Mouse (Mus musculus): ENCODE results near the gene Sec24d.

Gene Sec24d

GRCm38 (mm10) chr3:123301521-123301920 lies 34.3 kb downstream of the Sec24d start:
- no peak for DNase-seq

DNA sequence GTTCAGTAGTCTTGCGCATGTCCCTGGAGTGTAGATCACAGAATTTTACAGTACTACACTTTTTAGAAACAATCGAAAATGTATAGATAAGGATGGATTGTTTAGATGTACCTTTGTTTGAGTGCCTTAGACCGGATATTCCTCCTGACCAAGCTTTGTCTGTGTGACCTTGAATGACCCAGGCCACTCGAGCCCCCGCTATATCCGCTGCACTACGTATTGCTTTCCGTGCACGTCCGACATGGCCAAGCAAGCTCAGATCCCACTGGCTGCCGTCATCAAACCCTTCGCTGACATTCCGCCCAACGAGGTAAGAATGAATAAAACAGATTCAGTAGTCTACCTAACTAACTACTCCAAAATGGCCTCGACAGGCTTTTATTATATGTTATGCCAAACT lies 38.4 kb downstream of the Sec24d start:
- DNase-seq, result no peak

GRCm38 (mm10) chr3:123307446-123307845 lies 40.2 kb downstream of the Sec24d start:
- no peak for DNase-seq

- no peak for DNase-seq
Measured at GRCm38 (mm10) chr3:123309141-123309540, 41.9 kb downstream of the Sec24d start.

GRCm38 (mm10) chr3:123312477-123313062 lies 45.3 kb downstream of the Sec24d start:
- no peak for DNase-seq

DNA sequence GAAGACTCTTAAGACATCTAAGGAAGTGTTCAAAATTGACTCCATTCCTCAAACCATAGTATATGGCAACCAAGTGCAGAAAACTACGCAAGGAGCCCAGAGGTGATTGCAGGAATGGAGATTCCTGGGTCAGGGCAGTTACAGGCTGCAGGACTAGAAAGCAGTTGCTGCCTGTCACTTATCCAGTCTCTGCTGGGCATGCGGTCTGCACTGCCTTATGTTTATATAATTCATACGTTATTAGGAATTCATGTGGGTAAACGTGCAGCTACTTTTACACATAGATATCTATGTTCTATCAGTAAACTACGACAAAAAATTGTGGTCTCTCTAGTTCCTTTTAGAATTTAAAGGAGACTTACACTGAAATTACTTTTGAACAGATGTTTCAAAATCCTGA lies 46.2 kb downstream of the Sec24d start:
- no peak for DNase-seq

DNA sequence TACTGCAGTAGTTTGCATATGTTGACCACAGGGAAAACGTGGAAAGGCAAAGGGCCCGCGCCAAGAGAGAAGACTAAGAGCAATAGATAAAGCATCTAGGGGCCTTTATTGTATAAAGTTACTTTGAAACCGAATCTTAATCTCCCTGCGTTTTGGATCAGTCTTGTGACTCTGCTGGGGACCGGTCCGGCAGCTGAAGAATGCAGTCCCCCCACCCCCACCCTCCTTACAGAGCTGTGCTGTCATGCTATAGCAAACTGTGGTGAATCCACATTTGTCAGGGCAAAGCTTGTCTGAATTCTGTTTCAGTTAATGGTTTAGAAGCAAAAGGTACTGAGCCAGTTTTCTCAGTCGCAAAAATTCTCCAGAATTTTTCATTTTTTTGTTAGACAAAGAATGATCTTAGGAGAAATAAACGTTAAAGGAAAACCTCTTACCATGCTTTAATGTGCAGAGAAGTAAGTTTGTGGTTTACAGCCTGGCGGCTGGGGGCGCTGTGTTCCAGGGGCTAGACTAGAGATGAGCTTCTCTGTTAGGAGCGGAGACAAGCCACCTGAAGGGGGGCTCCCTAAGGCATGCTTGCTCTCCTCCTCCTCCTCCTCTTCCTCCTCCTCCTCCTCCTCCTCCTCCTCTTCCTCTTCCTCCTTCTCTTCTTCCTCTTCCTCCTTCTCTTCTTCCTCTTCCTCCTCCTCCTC lies 46.8 kb downstream of the Sec24d start:
- no peak for DNase-seq

DNA sequence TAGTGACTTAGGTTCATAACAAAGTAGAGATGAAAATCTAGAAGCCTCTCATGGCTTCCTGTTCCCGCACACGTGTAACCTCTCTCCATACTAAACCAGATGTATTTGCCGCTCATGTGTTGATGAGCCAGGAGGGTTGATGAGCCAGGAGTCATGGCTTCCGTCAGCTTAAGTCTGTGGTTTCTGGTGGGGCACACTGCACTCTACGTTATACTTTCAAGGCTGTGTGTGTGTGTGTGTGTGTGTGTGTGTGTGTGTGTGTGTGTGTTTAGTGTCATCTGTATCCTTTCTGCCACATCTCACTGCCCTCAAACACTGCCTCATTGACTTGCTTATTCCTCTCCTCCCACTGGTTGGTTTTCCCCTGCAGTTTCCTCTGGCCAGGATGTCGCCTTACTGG lies 48.8 kb downstream of the Sec24d start:
- DNase-seq, result no peak

DNA sequence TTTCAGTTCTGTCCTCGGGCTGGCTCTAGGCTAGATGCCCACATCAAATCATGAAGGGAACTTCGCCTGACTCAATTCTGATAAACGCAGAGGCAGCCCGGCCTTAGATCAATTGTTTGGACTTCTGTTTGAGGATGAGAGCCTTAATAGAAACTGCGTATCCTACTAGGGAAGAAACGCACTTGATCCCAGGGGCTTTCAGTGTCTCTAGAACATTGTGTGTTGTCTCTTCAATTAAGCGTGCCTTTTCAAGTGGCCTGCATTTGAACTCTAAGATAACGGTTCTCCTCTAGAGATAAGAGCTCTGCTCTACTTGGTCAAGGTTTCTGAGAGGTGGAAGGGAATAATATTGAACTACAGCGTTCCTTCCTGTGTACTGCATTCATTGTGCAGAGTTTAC lies 49.8 kb downstream of the Sec24d start:
- DNase-seq, result no peak

DNA sequence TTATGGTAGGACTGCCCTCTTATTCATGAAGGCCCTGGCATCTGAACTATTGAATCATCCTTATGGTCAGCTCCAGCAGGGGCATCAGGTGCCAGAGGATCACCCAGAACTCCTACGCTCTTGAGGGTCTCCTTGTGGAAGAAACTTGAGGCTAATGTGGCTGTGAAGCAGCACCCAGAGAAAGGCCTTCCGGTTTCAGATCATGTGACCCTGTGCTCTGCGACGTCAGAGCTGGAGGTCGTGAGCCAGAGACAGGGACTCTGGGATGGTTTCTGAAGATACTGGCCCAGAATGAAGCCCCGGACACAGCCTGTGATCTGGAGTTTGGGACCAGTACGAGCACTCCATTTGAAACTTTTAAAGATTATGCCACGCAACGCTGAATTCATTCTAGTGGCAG lies 53.1 kb downstream of the Sec24d start:
- no peak for DNase-seq

DNA sequence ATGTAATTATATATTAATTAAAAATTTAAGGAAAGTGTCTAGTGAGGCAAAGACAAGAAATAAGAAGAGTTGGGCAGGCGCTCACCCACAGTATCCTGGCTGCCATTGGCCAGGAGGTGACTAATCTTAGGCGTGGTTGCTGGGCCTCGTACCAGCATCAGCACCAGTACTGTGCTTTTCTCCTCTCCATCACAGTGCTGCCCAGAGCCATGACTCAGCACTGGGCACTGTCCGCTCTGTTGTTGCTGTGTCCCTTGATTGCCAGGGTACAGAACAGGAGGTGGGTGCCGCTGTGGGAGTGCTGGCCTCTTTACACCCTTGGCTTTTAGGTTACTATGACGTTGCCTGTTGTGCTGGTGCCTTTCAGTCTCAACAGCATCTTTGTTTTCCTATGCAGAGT lies 54.4 kb downstream of the Sec24d start:
- no peak for DNase-seq

- DNase-seq, result peak; percentile 71
Measured at GRCm38 (mm10) chr3:123322147-123322546, 54.9 kb downstream of the Sec24d start.

DNA sequence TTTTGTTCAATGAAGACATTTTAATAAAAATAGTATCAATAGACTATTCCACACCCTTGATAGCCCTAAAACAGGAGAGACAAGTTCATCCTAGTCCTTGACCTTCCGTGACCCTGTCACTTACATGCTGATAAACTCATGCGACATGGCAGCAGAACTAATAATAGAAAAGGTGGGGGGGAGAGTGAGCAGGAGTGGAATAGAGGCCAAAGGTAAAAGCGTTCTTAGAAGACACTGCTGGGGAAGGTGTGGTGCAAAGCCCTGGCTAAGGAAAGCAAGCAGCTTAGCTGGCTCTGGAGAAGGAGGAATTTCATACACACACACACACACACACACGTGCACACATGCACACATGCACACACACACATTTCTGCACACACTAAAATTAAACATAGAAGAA lies 57.1 kb downstream of the Sec24d start:
- DNase-seq, result no peak

GRCm38 (mm10) chr3:123329251-123329650 lies 62.0 kb downstream of the Sec24d start:
- no peak for DNase-seq

GRCm38 (mm10) chr3:123330221-123330620 lies 63.0 kb downstream of the Sec24d start:
- no peak for DNase-seq

- no peak for DNase-seq
Measured at GRCm38 (mm10) chr3:123332330-123333054, 65.2 kb downstream of the Sec24d start.

- no peak for DNase-seq
Measured at GRCm38 (mm10) chr3:123333055-123333424, 65.8 kb downstream of the Sec24d start.

- no peak for DNase-seq
Measured at GRCm38 (mm10) chr3:123334947-123335346, 67.7 kb downstream of the Sec24d start.

DNA sequence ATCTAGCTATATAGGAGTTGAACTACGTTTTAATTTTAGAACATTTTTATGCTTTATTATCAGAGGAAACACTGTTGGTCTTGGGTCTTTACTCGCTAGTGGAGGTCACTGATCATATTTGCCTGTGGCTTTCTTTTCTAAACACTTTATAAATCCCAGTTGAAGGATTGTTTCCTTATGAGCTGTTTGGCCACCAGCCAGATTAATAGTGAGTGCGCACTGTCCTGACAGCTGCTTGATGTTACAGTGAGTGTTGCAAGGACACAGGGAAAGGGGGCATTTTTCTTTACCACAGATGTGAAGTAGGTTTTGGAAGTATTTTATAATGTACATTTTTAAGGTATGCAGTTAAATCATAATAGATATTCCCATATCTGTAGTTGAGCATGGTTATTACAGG lies 68.2 kb downstream of the Sec24d start:
- peak; percentile 26 for DNase-seq

DNA sequence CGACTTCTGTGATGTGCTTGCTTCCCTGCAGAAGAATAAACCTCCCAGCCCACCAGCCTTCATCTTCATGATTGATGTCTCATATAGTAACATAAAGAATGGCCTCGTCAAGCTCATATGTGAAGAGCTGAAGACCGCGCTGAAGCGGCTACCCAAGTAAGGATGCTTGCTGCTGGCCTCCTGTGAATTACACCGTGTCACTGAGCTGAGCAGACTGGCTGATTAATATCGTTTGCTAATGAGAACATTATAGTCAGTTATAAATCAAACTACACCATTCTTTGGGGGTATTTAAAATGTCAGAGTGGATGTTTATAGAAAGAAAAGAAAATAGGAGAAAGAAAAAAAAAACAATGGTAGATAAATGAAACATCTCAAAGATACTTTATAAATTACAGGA lies 69.2 kb downstream of the Sec24d start:
- no peak for DNase-seq

DNA sequence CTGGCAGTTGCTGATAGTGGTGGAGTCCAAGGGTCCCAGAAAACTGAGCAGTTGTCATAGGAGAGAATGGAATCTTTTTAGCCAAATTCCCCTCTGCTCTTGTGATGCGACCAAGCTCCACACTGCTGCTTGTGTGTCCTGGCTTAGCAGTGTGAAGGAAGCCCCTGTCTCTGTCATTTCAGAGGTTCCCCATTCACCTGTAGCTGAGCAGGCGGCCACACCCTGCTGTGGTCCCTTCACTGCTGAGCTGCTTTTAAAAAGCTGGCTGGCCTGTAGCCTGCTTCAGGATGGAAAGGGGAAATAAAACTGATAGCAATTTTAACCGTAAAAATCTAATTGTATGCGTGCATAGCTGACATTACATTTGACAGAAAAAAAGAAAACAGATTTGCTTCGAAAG lies 69.7 kb downstream of the Sec24d start:
- DNase-seq, result no peak

DNA sequence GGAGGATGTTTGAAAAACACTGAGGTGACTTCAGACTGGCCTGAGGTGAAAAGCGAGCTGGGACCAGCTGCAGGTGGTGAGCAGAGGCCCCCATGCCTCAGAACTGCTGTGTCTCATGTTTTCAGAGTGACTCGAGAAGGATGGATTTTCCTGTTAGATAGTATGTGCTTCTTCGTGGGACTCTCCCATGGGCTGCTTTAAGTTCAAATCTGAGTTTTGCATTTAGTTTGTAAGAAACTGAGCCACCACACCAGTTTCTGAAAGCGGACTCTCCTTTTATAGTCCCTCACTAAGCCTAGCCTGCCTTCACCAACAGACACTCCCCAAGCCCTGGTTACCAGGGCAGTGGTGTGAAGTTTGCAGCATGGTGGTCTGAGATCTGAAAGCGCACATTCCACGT lies 70.6 kb downstream of the Sec24d start:
- no peak for DNase-seq

GRCm38 (mm10) chr3:123338666-123339195 lies 71.5 kb downstream of the Sec24d start:
- no peak for DNase-seq

GRCm38 (mm10) chr3:123341049-123341448 lies 73.8 kb downstream of the Sec24d start:
- DNase-seq, result no peak
